Mouse (Mus musculus) hematopoietic stem cell, adult 5-6 weeks (primary cell): ENCODE measurements at regions not wholly inside any gene's neighbourhood (a gene's known extent, or its start where the extent isn't known, plus 50 kb on each side); places are given as distances from the start of the nearest gene placed in this dataset.

Experiments used
- ATAC-seq, 2 experiments: fragments of 125-278 bp in 1 of 2; replicated peaks in 1 of 2; 2 replicates each; pipeline ENCODE4 v1.8.0; 2016 to 2017; ENCODE audit warnings: inconsistent platforms in 2 of 2, mild to moderate bottlenecking in 2 of 2, moderate number of reproducible peaks in 2 of 2, low read depth in 1 of 2, moderate TSS enrichment in 1 of 2; ENCODE audit not compliant: low FRiP score in 2 of 2, poor library complexity in 2 of 2, severe bottlenecking in 2 of 2, insufficient read depth in 1 of 2, low TSS enrichment in 1 of 2

DNA sequence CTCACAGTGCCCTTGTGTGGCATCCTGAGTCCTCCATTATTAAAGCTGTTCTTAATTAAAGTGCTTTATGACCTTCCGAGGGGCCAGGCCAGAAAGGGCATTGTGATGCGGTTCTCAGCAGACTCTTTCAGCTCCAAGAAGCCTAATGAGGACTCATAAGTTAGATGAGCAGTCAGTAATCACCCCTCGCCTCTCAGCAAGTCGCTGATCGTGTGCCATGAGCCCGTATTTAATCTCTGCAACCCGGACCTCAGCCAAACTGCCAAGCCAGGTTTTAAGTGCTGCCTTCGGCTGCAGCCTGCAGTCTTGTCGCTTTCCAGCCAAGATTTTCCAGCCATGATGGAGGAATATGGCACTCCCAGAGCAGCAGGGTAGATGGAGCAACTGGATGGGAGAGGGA lies 56.1 kb upstream of the Rbfox1 start:
- ATAC-seq: no peak

DNA sequence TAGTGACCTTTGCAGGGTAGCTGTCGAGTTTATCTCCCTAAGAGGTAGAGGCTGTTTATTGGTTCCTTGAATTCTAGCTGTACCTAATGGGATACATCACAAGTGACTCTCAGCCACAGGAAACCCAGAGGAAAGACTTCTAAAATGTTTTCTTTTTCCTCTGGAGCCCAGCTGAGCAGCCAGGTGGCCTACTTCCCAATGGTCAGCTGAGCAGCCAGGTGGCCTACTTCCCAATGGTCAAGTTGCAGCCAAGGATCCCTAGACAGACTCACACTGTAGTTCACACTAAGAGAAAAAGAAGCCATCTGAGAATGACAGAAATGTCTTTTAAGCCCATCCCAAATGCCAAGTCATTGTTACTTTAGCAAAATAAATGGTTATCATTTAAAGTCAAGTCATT lies 61.8 kb upstream of the Rbfox1 start:
- no peak for ATAC-seq

DNA sequence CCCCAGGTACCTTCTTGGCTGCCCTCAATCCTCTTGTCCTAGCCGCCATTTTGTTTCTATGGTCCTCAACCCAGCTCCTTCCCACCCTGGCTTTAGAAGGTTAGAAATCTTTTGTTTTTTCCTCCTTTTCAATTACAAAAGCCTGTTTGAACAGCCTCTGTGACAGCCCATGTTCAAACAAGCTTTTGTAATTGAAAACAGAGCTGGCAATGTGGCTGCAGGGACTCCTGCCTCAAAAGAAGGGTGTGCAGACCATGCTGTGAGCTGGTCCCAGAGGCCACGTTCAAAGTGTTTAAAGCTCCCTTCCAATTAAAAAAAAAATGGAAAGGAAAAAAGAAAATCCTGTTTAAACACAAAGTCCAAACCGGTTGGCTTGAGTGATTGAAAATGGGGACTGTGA lies 68.0 kb upstream of the Rbfox1 start:
- ATAC-seq: no peak

DNA sequence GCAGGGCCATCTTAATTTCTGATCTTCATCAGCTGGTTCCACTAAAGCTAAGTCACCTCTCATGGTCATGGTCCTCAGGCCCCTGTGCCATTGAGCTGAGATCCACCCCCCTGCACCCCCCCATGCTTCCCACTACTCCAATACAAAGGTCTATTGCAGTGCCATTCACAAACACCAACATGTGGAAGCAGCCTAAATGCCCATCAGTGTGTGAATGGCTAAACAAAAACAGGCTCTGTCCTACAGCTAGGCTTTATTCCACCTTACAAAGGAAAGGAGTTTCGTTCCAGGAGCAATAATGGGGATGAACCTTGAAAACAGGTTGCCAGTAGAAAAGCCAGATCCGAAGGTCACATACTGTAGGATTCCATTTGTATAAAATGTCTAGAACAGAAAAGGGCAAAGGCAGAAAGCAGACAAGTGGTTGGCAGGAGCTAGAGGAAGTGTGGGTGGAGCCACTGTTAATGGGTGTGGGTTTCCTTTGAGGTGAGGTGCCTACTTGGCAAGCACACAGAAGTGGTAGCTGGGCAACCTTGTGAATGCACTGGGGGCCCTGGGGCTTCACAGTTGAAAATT lies 72.8 kb upstream of the Rbfox1 start:
- no peak for ATAC-seq

DNA sequence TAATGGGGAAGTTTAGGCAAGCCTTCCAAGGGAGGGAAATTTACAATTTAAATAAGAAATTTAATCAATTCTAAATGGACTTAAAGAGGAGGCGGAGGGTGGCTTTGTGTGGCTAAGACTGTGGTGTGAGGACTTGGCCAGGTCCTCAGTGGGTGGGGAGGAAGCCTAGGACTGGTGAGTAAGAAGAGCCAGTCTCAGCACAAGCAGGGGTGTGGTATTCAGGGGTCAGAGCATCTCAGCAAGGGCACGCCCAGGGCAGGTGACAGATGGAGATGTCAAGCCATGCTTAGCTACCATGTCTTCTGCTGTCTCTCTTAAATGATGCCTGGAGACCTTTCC lies 73.5 kb upstream of the Rbfox1 start:
- ATAC-seq: no peak

DNA sequence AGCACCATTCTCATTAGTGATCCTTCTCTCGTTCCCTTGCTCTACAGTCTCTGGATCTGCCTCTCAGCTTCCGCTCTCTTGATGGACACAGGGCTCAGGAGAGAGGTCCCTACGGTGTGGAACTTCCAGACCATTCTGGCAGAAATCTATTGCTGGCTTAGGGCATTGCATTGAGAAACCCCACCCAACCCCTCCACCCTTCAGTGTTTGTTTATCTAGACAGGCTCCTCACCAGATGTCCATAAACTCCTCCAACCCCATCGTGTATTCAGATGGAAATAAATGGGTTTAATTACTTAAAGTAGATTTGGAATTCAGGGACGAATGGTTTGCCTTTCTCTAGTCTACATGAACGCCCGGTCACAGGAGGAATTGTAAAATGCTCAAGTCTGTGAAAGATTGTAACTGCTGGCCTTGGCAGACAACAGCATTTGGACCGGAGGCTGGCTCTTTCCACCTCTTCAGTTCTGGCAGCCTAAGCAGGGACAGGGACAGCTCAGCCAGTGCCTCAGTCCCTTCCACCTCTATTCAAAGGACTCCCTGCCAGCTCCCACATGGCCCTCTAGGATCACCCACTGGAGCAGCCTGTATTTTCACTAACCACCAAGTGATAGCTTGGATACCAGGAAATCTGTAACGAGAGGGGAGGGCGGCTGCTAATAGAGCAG lies 74.0 kb upstream of the Rbfox1 start:
- no peak for ATAC-seq

DNA sequence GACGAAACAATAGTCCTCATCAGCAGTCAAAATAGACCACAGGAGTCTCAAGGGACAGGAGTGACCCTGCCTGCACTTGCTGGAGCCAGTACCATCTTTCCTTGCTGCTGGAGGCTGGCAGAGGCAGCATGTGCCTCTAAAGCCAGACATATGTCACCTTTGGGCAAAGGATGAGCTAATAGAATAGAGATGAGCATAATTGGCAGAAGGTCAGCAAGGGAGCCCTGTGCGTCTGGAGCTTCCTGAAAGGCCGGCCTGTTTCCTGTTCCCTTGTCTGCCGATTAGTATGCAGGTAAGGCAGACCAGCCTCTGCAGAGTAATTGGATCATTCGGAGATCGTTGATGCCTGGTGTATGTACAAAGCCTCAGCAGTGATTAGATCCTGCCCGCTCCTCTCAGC lies 87.0 kb upstream of the Rbfox1 start:
- ATAC-seq: no peak

DNA sequence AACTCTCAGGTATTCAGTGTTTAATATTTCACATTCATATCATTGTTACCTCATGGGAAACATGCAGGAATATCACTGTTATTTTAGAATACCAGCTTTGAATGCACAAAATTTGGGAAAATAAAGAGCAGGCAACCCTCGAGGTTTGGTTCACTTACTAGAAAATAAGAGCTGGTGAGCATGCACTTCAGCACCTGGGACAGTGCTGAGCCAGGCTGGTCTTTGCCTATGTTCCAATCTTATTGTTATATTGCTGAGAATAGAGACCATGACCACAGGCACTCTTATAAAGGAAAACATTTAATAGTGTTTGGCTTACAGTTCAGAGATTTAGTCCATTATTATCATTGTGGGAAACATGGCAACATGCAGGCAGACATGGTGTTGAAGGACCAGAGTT lies 92.9 kb upstream of the Rbfox1 start:
- ATAC-seq: no peak

DNA sequence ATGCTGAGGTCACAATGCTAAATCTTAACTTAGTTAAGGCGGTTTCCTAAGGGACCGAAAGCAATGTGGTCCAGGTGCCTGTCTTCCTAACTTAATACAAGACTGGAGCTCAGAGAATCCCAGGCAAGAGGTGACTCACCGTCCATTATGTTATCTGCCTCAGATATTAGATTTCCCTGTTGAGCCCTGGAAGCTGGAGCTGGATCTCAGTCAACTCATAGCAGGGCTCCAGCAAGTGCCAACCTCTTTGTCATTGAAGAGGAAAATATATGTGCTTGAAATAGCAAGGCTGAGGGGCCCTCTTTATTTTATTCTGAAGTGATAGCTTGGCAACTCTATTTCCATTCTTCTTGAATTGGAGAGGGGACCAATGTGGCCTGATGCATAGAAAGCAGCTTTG lies 95.0 kb upstream of the Rbfox1 start:
- no peak for ATAC-seq

DNA sequence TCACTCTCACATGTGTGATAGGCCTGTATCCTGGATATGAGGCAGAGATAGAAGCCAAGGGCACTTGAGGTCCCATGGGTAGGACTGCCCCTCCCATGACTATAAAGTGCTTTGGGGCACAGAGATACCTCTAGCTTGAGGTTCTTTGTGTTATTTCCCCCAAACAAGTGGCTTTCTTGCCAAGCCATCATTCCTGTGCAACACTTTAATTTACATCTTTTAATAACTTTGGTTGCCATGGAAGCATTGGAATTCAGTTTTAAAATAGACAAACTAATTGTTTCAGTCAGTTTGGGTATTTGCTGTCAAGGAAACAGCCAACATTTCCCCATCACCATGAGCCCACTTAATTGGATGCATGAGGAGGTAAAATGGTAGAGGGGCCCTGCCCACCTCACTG lies 97.9 kb upstream of the Rbfox1 start:
- no peak for ATAC-seq

DNA sequence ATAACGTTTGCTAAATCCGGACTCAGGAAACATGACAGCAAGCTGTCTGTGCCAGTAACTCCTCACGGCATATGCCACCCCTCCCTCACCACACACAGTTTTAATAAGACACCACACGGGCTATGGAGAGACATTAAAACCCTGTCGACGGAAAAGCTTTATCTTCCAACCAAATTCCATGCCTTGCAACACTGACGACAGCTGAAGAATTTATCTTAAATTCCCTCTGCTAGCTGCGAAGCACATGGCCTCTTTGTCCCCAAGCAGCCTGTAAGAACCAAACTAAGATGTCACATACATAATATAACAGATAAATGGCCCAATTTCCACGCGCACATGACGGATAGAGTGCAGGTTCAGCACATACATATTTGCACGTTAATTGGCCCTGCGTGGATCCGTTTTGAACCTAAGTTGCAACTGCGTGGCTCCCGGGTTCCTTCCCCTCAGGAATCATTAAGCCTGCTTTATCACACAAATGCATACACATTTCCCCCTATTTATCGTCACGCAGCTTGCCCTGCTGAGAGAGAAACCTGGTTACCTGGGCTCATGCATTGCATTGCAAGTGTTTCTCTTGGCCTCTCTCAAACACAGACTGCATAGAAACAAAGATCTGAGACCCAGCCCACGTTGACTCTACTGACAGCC lies 118.3 kb upstream of the Rbfox1 start:
- ATAC-seq: no peak

DNA sequence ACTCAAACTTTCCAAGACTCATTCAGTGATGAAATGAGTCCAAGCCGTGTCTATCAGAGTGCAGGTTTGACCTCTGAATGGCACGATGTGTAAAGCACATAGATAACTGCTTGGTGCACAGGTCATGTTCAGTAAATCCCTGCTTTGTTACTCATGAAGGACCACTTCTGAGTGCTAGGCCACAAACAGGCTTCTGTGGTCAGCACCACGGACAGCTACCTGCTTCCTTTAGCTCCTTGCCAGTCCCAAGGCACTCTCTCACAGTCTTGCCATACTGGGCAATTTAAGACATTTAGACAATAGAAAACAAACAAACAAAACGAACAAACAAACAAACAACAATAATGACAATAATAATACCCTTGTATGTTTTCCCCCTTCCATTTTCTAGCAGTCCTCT lies 120.0 kb upstream of the Rbfox1 start:
- ATAC-seq: no peak

DNA sequence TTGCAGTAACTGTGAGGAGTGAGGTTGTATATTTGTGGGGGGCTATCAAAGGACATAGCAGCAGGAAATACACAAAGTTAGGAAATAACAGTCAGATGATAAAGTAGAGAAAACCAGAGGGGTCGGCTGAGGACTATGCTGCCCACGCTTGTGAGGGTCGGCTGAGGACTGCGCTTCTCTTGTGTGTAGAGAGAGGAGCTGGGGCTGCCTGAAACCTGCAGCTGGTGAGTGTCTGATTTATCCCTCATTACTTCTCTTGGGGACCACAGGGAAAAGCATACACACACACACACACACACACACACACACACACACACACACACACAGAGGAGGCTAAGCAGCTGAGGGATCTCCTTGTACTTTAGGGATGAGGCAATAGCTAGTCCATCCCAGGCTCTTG lies 124.3 kb upstream of the Rbfox1 start:
- ATAC-seq: no peak

DNA sequence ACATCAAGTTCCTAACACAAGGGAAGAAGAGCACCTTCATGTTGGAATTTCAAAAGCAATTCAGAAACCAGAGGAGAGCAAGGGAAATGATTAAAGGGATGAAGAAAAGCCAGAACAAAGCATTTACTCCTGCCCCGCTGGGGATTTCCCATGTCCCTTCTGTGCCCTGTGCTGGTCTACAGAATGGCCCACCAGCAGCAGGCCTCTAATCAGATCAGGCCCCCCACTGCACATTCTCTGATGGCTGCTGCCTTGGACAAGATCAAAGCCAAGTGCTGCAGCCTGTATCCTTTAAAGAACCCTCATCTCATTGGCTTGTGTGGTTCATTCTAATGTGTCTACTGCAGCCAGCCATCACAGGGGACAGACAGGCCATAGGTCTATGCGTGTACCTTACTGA lies 126.1 kb upstream of the Rbfox1 start:
- no peak for ATAC-seq

DNA sequence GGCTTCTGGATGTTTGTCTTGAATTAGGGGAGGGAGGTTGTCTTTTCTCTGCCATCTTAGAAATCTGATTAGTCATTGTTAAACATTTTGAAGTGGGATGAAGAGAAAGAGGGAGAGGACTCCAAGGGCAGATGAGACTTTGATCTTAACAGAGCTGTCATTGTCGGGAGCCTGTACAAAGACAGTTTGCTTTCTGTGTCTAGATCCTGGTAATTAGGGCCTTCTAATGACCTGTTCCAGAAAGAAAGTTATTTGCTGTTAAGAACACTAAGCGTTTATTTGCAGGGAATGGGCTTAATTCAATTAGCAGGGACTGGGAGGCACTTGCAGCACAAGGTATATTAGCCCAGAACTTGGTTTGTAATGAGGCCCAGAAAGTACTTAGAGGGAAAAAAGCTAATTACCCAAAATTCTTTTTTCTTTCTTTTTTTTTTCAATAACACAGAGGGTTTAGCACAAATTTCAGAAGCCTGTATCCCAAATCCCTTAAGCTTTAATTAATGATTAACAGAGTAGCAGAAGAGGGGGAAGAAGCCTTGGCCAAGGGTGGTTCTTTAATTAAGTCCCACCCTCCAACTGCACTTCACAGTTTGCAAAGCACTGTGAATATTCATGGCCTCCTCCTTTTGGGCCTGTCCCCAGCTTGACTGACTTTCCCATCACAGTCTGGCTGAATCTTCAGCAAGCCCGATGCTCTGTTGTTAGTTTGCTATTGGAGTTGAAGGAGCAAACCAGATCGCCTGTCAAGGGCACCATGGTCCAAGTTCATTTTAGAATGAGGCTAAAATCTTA lies 142.2 kb upstream of the Rbfox1 start:
- ATAC-seq: no peak

DNA sequence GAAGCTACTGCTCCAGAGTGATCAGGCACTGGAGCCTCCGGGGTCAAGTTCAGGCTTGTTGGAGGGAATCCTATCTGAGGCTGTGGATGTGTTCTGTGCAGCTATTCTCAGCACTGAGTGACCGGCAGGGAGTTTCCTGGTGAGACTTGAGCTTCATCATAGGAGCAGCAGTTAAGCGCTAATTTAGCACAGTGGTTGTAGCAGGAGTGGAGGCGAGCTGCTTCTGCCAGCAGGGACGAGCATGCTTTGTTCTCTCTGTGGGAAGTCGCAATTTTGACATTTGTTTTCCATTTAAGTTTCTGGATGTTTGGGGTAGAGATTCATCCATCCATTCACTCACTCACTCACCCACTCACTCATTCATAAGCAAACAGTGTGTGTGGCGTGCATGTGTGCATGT lies 144.4 kb upstream of the Rbfox1 start:
- ATAC-seq: no peak

DNA sequence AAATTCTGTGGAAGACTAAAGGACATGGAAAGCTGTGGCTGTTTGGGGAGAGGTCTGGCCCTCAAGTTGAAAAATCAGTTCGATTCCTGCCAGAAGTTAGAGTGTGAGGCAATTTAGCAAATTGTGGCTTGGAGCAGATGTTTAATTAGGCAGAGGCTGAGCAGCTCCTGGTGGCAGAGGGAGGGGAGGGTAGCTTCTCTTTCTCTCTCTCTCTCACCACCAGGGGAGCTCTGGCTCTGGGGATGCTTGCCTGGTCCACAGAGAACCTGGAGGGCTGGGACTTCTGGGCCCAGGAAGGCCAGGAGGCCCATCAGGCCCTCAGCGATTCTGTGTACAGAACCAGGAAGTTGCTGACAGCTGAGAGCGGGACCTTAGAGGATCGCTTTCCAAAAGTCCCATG lies 151.5 kb upstream of the Rbfox1 start:
- no peak for ATAC-seq

DNA sequence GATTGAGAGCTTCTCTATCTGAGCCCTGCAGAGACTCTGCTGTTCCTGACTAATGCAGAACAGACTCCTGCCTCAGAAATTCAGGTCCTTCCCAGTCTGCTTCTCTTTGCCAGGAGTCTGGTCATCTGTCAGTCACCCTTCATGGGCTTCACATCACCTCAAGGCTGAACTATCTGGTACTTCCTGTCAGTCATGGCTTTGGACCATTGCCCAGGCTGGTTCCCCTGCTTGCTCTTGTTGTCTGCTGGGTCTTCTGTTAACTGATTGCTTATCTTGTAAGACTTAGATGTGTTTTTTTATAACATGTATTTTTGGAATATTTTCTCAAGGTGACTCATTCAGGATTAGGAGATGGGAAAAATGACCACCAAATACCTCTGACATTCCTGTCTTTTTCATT lies 162.6 kb upstream of the Rbfox1 start:
- ATAC-seq: no peak
